Mouse (Mus musculus) fat pad, adult 2 months (tissue): ENCODE measurements at regions not wholly inside any gene's neighbourhood (a gene's known extent, or its start where the extent isn't known, plus 50 kb on each side); places are given as distances from the start of the nearest gene placed in this dataset.
"Not testable (repeated sequence)": the region's sequence is repeated elsewhere in the genome, so short reads cannot be mapped to it uniquely, and the experiment has no call there.

Experiments
- DNase-seq: peaks from one replicate; pipeline ENCODE4 v3.0.0-alpha.2; 2011; ENCODE audit warnings: low read depth, low spot score; ENCODE audit errors: extremely low read depth

DNA sequence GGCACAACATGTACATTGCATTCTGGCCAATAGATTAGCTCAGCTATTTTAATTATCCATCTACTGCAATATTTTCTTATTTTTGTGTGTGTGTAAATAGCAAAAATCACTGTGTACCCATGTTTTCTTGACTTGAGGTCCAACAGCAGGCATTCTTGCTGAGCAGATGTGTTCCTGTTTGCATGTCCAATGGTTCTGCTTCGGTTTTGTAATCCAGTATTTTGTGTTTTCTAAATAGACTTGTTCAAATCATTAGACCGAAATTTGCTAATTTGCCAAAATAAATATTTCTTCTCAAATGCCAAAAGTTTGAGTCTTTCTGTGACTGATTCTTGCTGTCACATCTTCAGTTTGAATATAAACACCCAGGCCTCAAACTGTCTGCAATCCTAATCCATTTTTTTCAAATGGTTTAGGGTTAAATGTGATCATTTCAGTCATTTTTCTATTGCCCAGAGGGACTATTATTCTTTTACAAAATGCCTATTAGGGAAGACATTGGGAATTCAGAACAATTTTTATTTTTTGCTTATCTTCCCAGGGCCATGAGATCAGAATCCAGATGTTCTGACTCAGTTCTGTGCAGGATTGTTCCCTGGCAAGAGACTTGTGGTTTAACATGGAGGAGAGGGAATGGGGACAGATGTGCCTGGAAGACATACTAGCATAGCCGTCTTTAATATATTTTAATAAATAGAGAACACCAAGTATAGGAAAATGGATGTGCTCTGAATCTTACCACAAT lies 341.3 kb upstream of the Adamts5 start:
- DNase-seq: no peak

DNA sequence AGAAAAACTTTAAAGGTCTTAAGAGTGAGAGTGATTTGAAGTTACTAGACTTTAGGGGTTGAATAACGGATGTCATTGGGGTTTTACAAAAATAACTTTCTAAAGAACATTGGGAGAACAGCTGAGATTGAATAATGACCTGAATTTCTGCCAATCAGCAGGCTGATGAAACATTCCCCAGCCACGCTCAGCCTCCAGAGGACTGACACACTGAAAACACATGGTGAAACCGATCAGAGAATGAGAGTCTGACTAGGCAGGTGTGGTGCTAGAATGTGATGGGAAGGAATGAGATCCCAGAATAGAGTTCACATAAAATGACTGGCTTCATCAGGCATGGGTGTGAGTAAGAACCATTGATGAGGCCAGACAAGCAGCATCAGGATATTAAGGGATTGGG lies 321.4 kb upstream of the Adamts5 start:
- no peak for DNase-seq

DNA sequence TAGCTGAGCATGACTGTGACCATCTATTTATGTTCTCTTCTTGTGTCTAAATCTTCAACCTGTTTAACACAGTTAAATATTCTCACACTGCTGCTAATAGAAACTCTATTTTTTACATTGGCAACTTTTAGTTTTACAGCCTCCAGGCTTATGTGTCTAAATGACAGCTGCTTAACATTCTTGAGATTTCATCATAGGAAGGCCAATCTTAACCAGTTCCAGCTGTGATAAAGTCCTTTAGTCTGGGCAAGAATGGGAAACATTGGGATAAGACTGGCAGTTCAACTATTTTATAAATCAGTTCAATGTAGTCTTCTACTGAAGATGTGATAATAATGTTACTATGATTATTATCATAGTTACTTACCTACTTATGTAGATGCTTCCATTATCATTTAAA lies 308.9 kb upstream of the Adamts5 start:
- no peak for DNase-seq

DNA sequence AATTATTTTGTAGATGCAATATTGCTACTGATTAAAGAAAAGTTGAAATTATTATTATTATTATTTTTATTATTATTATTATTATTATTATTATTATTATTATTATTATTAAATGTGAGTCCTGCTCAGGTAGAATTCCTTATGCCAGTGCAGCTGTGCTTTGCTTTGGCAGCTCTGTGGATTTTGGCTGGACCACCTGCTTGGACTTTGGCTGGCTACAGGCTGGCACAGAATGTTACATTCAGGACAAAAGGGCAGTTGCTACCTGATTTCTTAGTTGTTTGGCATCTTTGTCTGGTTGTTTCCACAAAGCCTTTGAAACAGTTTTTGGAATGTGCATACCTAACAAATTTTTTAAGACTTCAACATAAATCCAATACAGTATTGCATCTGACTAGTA lies 307.7 kb upstream of the Adamts5 start:
- no peak for DNase-seq

DNA sequence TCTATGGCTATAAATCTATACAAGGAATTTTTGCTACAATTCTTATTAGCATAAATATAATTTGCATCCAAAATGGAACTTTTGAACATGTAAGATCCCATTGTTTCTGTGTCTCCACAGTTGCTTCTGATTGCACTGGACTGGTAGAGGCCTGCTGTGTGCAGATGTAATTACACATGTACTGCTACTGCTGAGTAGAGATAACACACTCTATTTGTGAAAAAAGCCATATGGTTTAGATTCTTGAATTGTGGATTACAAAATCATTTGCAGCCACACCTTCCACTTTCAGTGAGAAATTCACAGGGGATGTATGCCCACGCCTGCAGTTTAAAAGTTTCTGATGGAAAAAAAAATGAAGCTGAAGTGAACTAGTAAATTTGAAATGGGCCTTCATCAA lies 288.2 kb upstream of the Adamts5 start:
- DNase-seq: no peak

DNA sequence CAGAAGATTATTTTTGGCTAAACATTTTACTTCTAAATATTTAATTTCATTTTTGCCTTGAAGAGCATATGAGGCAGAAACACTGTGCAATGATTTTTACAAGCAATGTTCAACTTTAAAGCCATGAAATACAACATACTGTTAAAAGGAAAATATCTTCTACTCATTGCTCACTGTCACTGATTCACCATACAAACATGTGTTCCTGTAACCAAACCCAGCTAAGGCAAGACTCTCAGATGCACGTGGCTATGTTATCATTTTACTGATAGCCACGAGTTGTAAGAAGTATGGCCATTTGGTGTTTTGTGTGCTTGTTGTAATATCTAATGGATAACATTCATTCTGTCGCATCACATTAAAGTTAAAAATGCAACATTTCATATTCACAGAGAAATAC lies 287.3 kb upstream of the Adamts5 start:
- DNase-seq: no peak

DNA sequence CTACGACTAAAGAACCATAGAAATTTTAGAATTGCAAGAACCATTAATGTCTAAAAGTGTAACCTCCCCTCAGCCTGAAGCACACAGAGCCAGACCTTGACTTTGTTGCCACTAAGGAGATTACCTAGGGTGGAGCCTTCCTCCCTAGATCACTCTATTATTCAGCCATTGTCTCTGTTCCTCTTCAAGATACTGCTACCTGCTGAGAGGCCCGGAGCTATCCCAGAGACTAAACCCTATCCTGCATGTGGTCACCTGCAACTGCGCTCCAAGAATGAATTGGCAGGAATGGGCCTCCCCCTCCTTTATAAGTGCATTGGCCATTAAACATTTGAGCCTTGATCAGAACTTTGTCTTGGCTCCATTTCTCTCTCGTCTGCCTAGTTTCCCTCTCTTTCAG lies 286.0 kb upstream of the Adamts5 start:
- DNase-seq: not testable (repeated sequence)

DNA sequence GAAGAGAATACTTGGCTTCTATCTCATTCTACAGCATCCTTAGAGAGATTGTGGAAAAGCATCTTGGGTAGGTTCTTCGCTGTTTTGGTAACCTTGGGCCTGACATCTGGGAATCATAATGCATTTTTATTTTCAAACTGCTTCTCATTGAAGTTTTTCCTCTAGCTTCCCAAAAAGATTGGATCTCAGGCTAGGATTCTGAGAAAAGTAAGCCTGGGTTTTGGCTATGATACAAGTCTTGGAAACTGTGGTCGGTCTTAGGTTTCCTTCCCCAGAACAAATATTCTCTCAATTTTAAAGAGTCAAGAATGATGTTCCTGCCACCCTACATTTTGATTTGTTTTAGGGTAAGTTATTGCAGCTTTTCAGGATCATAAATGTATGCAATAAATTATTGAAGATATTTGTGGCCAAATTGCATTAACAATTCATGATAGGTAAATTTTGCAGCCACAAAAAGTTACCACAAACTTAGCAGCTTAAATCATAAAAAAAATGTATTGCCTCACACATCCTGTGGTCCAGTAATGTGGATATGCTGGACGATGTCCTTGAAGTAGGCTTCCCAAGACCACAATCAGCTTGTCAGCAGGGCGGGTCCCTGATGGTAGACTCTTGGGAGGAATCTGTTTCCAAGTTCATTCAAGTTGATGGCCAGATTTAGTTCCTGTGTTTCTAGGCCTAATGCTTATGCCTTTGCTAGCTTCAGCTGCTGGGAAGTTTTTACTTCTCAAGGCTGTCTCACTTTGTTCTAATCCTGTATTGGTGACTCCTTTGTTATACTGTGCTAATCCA lies 257.6 kb upstream of the Adamts5 start:
- no peak for DNase-seq

DNA sequence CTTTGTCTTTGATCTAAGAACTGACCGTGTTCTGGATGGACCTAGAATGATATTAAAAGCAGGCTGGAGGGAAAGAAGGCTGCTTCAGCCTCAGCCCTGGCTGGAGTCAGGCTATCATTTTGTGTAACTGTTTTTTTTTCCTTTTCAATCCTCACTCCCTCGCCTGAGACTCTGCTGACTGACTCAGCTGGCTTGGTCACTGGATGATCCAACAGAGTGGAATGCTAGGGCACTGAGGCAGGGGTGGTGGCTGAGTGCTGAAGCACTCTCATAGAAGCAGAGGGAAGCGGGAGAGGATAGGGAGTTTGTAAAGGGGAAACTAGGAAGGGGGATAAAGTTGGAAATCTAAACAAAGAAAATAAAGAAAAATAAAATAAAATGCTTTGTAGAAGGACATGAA lies 236.5 kb upstream of the Adamts5 start:
- DNase-seq: no peak

DNA sequence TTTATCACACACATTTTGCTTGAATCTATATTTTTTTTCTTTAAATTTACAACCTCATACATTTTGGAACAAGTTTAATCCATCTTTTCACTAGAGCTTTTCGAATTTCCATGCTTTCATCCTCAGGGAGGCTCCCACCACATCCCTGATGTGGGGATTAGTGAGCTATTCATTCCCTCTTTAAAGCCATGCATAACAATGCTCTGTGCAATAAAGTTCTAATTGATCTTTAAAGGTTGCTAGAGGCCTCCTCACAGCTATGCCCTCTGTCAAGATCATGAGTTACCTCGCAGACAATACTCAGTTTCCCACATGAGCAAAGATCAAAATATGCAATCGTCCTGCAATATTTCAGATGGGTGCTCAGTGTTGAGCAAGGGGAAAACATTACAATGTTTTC lies 234.5 kb upstream of the Adamts5 start:
- DNase-seq: no peak

DNA sequence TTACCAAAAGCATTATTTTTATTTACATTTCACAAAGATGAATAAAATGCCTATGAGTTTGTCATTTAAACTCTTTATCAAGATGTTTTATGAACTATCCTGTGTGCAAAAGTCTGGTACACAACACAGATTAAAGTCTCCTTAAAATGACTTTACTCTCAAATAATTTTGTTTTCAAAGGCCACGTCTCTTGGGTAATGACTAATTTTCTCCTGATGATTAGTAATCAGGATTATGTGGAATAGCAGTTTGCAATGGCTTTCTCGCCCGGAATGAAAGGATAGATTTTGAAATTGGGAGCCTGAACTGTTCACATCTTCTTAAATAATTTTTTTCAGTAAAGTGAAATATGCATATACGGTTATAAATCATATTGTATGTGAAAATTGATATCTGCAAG lies 225.8 kb upstream of the Adamts5 start:
- no peak for DNase-seq

DNA sequence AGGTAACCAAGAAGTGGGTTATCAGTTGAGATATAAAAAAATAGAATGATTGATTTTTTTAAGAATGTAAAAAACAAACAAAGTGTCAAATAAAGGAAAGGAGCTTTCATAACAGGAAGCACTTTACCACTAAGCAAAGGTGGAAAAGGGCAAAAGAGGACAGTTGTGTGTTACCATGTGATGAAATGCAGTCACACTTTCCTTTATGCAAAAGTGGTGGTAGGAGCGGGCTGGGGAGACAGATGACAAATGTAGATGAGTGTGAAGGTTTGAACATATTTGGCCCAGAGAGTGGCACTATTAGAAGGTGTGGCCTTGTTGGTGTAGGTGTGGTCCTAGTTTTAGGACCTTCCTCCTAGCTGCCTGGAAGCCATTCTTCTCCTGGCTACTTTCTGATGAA lies 222.6 kb upstream of the Adamts5 start:
- no peak for DNase-seq

DNA sequence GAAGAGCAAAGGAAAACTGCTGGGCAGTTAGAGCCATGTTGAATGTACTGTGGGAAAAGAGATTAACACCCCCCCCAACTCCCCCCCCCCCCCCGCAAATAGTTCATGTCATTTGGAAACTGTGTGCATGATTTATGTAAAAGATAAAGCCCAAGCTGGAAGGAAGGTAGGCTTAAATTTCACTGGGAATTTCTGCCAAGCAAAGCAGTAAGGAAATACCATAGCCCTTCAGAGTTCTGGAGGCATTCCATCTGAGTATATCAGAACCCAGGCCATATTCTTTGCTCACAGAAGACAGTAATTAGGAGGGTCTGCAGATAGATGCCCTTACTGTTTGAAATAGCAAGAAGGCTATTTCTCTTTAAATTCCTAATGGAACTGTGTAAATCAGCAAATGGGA lies 221.3 kb upstream of the Adamts5 start:
- DNase-seq: no peak

DNA sequence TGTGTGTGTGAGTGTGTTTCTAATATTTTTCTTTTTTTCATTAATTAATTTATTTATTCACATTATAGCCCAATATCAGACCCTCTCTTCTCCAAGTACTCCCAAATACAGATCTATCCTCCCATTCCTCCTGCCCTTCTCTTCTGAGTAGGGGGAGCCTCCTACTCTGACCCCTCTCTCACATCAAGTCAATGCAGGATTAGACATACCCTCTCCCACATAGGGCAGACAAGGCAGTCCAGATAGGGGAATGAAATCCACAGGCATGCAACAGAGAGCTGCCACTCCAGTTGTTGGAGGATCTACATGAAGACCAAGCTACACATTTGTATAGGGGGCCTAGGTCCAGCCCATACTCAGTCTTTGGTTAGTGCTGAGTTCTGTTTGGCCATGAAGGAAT lies 216.3 kb upstream of the Adamts5 start:
- DNase-seq: no peak

DNA sequence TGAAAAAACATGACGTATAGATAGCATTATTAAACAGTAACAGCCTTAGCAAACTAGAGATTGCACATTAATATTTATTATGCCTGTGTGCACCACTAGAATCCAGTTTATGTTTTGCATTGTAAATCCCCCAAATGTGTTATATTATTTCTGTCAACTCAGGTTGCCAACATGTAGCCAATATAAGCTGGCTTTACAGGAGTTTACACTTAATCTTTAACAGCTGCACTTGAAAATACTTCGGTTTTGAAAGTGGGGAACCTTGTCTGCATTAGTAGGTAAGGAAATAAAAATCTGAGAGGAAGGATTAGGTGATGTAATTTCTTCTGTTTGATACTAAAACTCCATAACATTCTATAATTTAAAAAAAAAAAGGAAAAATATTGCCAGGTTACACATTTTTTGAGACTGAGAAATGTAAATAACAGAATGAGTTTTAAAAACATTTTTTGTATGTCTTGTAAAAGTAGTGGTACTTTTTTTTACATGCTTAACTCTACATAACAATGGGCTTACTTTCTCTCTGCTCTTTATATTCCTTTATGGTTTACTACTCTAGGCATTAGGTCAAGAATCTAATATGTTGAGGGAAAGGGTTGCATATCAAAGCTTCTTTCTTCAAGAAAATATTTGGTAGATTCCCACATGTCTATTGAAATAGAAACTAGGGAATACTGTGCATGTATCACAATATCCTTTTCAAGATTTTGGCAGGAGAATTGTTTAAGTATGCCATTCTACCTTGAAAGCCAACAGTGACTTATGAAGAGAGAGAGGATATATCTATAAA lies 214.2 kb upstream of the Adamts5 start:
- no peak for DNase-seq

DNA sequence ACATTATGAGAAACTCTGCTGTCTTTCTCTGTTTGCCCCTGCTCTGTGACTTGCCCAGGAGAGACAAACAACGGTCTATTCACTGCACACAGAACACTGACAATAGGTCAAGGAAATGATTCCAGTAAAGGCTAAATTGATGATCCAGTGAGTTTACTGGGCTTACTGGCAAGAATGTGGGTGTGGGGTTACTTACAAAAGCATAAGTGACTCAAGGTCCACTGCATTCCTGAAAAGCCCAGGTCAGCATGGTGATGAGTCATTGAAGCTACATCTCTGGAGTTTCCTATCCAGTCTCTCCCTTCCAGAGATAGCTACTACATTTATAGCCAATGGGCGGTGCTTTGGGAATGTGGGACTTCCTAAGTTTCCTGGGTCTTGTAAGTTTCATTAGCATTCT lies 192.8 kb upstream of the Adamts5 start:
- DNase-seq: no peak

DNA sequence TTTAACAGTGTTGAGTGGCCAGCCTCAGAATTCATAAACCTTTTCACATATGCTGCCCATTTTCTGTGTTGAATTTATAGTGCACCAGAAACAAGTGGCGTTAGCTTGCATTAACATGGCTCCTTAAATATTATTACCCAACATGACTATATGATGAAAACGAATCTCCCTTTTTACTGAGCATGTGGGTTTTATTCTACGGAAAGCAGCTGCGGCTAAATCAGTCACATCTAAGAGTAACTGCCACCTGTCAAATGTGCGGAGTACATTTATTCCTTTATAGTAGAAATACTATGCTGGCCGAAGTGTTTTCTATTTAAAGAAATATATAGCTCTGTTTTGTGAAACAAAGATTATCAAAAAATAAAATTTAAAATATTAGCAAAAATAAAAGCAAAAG lies 188.5 kb upstream of the Adamts5 start:
- no peak for DNase-seq

DNA sequence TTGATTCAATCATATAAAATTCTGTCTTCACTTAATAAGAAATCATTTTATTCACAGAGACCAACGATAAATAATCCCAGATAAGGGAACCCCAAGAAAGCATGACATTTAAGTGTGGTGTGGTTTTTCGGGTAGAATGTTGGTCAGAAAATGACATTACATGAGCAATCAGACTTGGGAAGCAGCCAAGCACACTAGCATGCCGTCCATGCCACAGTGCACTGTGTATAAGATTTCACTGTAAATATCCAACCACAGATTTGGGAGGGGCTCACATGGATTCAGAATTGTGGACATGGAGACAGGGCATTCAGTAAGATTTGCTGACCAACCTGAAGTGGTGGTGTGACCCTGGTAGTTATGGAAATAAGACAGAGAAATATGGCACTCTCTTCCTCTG lies 185.8 kb upstream of the Adamts5 start:
- no peak for DNase-seq

DNA sequence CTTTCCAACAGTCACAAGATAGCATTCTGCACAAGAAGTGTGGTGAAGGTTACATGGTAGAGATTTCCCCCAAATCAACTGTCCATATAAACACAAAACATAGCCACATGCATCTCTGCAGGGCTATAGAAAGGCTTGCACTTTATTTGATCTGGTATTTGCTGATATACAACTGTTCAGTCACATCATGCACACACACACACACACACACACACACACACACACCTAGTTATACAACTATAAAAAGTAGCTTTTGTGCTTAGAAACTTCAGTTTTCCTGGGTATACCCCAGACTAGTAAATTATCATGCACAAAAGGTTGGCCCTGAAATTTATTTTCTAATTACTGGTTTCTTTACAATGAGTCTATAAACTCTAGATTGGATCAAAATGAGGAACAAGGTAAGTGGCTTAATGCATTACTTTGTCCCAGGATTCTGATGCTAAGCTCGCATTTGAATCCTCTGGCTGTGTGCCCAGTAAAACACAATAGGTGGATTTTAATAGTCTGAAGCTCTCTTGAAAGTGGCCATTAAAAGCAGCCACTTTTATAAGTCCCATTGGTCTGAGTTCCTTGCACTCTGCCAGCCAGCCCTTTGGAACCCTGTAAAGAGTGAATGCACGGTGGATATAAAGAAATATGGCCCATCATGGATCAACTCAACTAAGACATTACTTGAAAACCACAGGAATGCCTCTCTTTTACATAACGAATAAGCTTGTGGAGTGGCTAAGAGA lies 166.2 kb upstream of the Adamts5 start:
- no peak for DNase-seq

DNA sequence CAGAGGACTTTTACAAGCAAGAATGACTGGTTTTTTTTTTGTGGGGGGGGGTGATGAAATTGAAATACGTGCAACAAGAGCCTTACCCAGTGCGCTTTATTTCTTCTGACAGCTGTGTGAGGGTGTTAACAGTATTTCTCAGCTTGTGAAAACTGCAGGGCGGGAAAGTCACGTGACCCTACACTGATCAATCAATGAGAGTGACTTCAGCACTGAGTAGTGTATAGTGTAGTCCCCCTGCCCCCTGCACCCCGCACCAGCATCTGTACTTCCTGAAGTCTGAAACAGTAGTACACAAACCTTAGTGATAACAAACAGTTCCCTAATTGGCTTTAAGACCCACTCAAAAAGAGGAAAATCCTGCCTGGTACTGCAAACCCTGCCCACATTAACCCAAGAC lies 158.5 kb upstream of the Adamts5 start:
- no peak for DNase-seq

DNA sequence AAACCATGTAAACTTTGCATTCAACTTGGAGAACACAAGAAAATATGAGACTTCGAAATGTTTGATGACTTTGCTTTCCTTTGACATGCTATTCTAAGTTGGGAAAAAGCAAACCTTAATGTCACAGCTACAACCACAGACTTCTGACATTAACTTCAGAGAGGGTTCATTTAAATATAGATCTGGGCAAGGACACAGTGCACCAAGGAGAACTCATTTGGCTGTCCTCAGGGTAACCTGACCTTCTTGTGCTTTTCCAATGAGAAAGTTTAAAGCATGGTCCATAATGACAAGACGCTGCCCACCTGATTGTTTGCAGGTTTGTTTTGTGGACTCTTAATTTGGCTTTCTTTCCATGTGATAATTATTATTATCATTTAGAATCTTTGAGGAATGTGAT lies 143.1 kb upstream of the Adamts5 start:
- no peak for DNase-seq
